Mouse (Mus musculus) kidney, adult 9 months (tissue): ENCODE data around the gene Sdsl.
A peak's percentile ranks its signal among the peaks of the same experiment; 100 is the strongest.

Experiments used
- DNase-seq: peaks from one replicate; pipeline ENCODE4 v3.0.0; 2022

The Sdsl gene

GRCm38 (mm10) chr5:120447305-120447704 is 25.3 kb downstream of the Sdsl start:
- DNase-seq, result peak; percentile 28

GRCm38 (mm10) chr5:120440733-120441132 is 31.9 kb downstream of the Sdsl start:
- DNase-seq, result peak; percentile 86

- DNase-seq, result no peak
Measured at GRCm38 (mm10) chr5:120439887-120440670, 32.5 kb downstream of the Sdsl start.

- no peak for DNase-seq
Measured at GRCm38 (mm10) chr5:120438991-120439710, 33.5 kb downstream of the Sdsl start.

- no peak for DNase-seq
Measured at GRCm38 (mm10) chr5:120438469-120438868, 34.1 kb downstream of the Sdsl start.

GRCm38 (mm10) chr5:120437986-120438385 is 34.6 kb downstream of the Sdsl start:
- DNase-seq, result no peak

GRCm38 (mm10) chr5:120437539-120437938 is 35.1 kb downstream of the Sdsl start:
- no peak for DNase-seq

GRCm38 (mm10) chr5:120436885-120437495 is 35.6 kb downstream of the Sdsl start:
- DNase-seq, result no peak

GRCm38 (mm10) chr5:120435731-120436501 is 36.7 kb downstream of the Sdsl start:
- DNase-seq, result peak; percentile 43

- no peak for DNase-seq
Measured at GRCm38 (mm10) chr5:120435006-120435681, 37.5 kb downstream of the Sdsl start.

GRCm38 (mm10) chr5:120434231-120434735 is 38.3 kb downstream of the Sdsl start:
- no peak for DNase-seq

GRCm38 (mm10) chr5:120433135-120433760 is 39.4 kb downstream of the Sdsl start:
- no peak for DNase-seq

- DNase-seq, result no peak
Measured at GRCm38 (mm10) chr5:120432486-120433015, 40.1 kb downstream of the Sdsl start.

GRCm38 (mm10) chr5:120431649-120432485 is 40.7 kb downstream of the Sdsl start, which contains the start of gene Lhx5:
Lhx5 (plus strand) TSS chr5:120431699.
- DNase-seq, result no peak

GRCm38 (mm10) chr5:120431001-120431583 is 41.5 kb downstream of the Sdsl start:
- no peak for DNase-seq

- no peak for DNase-seq
Measured at GRCm38 (mm10) chr5:120429692-120430091, 42.9 kb downstream of the Sdsl start.

GRCm38 (mm10) chr5:120428990-120429389 is 43.6 kb downstream of the Sdsl start:
- DNase-seq, result no peak

GRCm38 (mm10) chr5:120428189-120428838 is 44.3 kb downstream of the Sdsl start:
- DNase-seq, result no peak

GRCm38 (mm10) chr5:120427451-120427938 is 45.1 kb downstream of the Sdsl start:
- no peak for DNase-seq
